Mouse (Mus musculus) ES-Bruce4 (cell line): ENCODE measurements around the gene Ufc1. TPM values are rescaled to one million over a fixed set of nuclear protein-coding genes. Genes with fewer than 3 reads are reported as not detected.
A peak's percentile ranks its signal among the peaks of the same experiment; 100 is the strongest.

Source experiments
- H3K27ac ChIP-seq: 2 replicates; pipeline ENCODE4 v1.5.1; 2012; ENCODE audit warnings: low read length, inconsistent platforms; ENCODE audit not compliant: insufficient read depth
- H3K27me3 ChIP-seq: 2 replicates; pipeline ENCODE4 v1.6.1; 2012; ENCODE audit warnings: mild to moderate bottlenecking, low read length, inconsistent platforms; ENCODE audit not compliant: control insufficient read depth, poor library complexity, insufficient read depth, severe bottlenecking
- H3K36me3 ChIP-seq: 2 replicates; pipeline ENCODE4 v1.6.1; 2012; ENCODE audit warnings: inconsistent platforms, mild to moderate bottlenecking, low read length, moderate library complexity; ENCODE audit not compliant: control insufficient read depth, poor library complexity, insufficient read depth, severe bottlenecking
- H3K4me1 ChIP-seq: one replicate; pipeline ENCODE4 v1.8.1; 2011; ENCODE audit warnings: low read length; ENCODE audit not compliant: control insufficient read depth, insufficient read depth
- H3K4me3 ChIP-seq: 2 replicates; pipeline ENCODE4 v1.5.1; 2011; ENCODE audit warnings: low read depth, mild to moderate bottlenecking, low read length
- H3K9ac ChIP-seq: 2 replicates; pipeline ENCODE4 v1.6.1; 2012; ENCODE audit warnings: low read depth, mild to moderate bottlenecking, inconsistent platforms; ENCODE audit not compliant: poor library complexity, severe bottlenecking
- H3K9me3 ChIP-seq: replicated peaks from 2 replicates; pipeline ENCODE4 v1.6.1; 2012; ENCODE audit warnings: mild to moderate bottlenecking, low read length, inconsistent platforms; ENCODE audit not compliant: control insufficient read depth, poor library complexity, insufficient read depth, severe bottlenecking
- CTCF ChIP-seq: IDR thresholded peaks from one replicate; pipeline ENCODE4 v1.8.1; 2011; ENCODE audit warnings: low read depth, low read length
- EP300 ChIP-seq: IDR thresholded peaks from 2 replicates; pipeline ENCODE4 v1.6.1; 2011; ENCODE audit warnings: low read depth, low read length; ENCODE audit not compliant: insufficient read depth
- POLR2A ChIP-seq: IDR thresholded peaks from one replicate; pipeline ENCODE4 v1.8.1; 2011; ENCODE audit warnings: low read length; ENCODE audit not compliant: insufficient read depth
- polyA plus RNA-seq: library from polyadenylated mRNA; stranded (reverse); fragments of >200 nt; gene quantifications from 2 replicates; pipeline ENCODE4 v1.2.4, GENCODE M21; 2011; ENCODE audit warnings: low read depth; ENCODE audit not compliant: missing spikeins, insufficient read depth, insufficient read length

The Ufc1 gene
- polyA plus RNA-seq, 1 experiment: 59.8 TPM

GRCm38 (mm10) chr1:171256095-171256818, 38.6 kb downstream of the Ufc1 start:
- Histone ChIP-seq H3K4me1 (no peaks in the 10 kb centered on the region), H3K9me3 (no peaks in the 10 kb centered on the region), H3K4me3 (no peak overlapping the region), H3K9ac (no peak overlapping the region), H3K27ac (no peak overlapping the region), H3K27me3 (no peaks in the 10 kb centered on the region), H3K36me3 (no peaks in the 10 kb centered on the region)
- TF ChIP-seq CTCF: peak; percentile 2
- no peak for TF ChIP-seq EP300

DNA sequence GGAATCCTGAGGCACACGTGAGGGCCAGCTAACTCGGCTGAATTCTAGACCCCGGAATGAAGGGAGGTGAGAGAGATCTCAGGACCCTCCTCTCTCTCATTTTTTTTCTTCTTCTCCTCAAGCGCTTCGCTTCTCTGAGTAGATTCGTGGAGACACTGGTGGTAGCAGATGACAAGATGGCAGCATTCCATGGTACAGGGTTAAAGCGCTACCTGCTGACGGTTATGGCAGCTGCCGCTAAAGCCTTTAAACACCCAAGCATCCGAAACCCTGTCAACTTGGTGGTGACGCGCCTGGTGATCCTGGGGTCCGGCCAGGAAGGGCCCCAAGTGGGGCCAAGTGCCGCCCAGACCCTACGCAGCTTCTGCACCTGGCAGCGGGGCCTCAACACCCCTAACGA, 42.4 kb downstream of the Ufc1 start:
- Histone ChIP-seq H3K9me3 (no peaks in the 10 kb centered on the region), H3K36me3 (no peaks in the 10 kb centered on the region), H3K4me1 (peaks cover 8% of the 10 kb centered on the region), H3K27ac (peak overlapping the region; percentile 4; the same call in 1 of the 2 replicates), H3K4me3 (peak overlapping the region; percentile 4), H3K27me3 (no peaks in the 10 kb centered on the region), H3K9ac (peak overlapping the region; percentile 37)
- TF ChIP-seq POLR2A: no peak
- no peak for TF ChIP-seq EP300
- peak; percentile 34 for TF ChIP-seq CTCF

DNA sequence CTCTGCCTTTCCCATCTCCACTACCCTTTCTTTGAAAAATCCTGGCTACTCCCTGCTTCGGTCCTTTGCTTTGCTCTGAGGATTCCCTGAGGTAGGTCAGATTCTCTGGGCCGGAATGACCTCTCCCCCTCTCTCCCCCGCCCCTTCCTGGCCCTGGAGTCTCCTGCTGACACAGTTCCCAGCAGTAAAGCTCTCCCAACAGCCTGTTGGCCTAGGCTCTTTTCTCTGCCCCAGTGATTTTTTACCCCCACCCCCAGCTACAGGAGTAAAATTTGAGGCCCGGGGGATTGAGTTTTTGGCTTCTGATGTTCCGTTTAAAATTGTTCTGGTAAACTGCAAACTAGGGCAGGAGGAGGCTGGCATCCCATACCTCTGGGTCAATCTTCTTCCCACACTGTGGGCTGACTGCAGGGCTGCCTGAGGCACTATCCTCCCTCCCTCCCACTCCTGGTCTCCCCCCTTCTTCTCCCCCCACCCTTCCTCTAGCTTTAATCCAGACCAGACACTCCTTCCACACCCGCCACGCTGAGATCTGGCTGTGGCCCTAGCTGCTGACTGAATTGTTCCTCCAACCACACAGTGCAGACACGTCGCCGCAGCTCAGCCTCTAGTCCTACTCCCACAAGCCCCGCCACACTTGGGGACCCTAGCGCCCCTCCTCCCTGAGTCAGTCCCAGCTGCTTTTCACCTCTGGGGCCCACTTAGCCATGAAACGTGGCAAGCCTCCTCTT, 43.1 kb downstream of the Ufc1 start:
- Histone ChIP-seq H3K27ac (peak overlapping the region; percentile 4; the same call in 1 of the 2 replicates), H3K4me1 (peaks cover 8% of the 10 kb centered on the region), H3K36me3 (no peaks in the 10 kb centered on the region), H3K27me3 (no peaks in the 10 kb centered on the region), H3K4me3 (peak overlapping the region; percentile 62), H3K9me3 (no peaks in the 10 kb centered on the region), H3K9ac (peak overlapping the region; percentile 37)
- no peak for TF ChIP-seq POLR2A
- TF ChIP-seq EP300: no peak
- no peak for TF ChIP-seq CTCF

DNA sequence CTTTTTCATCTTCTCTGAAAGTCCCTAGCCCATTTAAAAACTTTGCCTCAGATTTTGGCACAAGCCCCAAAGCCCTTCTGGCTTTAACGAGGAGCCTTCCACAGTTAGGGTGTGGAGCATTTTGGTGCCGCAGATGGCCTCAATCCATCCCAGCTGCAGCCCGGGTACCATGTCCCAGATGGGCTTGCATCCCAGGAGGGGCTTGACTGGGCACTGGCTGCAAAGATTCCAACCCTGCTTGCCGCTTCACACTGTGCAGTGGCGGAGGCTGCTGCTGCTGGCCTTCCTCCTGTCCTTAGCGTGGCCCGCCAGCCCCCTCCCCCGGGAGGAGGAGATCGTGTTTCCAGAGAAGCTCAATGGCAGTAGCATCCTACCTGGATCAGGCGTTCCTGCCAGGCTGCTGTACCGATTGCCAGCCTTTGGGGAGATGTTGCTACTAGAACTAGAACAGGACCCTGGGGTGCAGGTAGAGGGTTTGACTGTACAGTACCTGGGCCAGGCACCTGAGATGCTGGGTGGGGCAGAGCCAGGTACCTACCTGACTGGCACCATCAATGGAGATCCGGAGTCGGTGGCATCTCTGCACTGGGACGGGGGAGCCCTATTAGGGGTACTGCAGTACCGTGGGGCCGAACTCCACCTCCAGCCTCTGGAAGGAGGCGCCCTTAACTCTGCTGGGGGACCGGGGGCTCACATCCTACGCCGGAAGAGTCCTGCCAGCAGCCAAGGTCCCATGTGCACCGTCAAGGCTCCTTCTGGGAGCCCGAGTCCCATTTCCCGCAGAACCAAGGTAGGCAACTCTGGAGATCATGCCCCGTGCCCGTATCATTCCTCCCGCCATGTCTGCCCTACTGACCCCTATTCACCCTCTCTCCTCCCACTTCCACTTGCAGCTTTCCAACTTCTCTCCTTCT, 43.9 kb downstream of the Ufc1 start, which contains the start of gene Ndufs2:
Gene Ndufs2, minus strand, starts transcription at position 709 of the 914 bp plus-strand sequence.
- no peaks in the 10 kb centered on the region for H3K27me3 ChIP-seq
- H3K36me3 ChIP-seq: no peaks in the 10 kb centered on the region
- H3K27ac ChIP-seq: peak within 1 kb of the TSS; percentile 4; the same call in 1 of the 2 replicates
- TF ChIP-seq POLR2A (no peak), EP300 (no peak), CTCF (no peak)
- H3K4me3 ChIP-seq: peak within 1 kb of the TSS; percentile 62
- H3K4me1 ChIP-seq: peaks cover 8% of the 10 kb centered on the region
- H3K9me3 ChIP-seq: no peaks in the 10 kb centered on the region
- H3K9ac ChIP-seq: peak within 1 kb of the TSS; percentile 37

DNA sequence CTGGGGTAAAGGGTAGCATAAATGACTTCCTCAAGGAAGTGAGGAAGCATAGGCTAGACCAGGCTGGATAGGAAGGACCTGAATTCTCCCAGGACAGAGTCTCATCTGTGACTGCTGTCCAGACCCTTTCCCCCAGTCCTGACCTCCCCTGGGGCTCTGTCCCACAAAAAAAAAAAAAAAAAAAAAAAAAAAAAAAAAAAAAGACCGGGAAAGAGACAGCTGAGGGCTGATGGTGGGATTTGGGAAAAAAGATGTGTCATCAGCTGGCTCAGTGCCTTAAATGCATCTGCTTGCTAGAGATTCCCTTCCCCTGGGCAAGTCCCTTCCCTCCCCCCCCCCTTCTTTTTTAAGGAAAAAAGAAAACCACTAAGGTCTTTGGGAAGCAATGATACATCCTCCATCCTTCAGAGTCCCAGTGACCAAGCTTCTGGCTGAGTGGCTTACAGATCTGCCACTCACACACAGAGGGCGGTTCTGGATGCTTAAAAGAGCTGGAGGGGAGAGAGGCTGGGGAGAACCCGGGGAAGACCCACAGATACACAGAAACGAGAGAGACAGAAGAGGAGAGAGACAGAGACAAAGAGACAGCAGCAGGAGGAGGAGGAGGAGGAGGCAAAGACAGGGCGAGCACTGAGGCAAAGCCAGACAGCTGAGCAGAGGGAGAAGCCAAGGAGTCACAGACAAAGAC, 44.8 kb downstream of the Ufc1 start, which contains the start of gene Adamts4:
Gene Adamts4, plus strand, starts transcription at position 509 of the 688 bp plus-strand sequence.
- peaks cover 8% of the 10 kb centered on the region for H3K4me1 ChIP-seq
- H3K27me3 ChIP-seq: no peaks in the 10 kb centered on the region
- peak within 1 kb of the TSS; percentile 37 for H3K9ac ChIP-seq
- no peaks in the 10 kb centered on the region for H3K9me3 ChIP-seq
- no peak for TF ChIP-seq POLR2A
- TF ChIP-seq CTCF: no peak
- TF ChIP-seq EP300: no peak
- peaks cover 4% of the 10 kb centered on the region; the same call in 1 of the 2 replicates for H3K36me3 ChIP-seq
- no peak within 1 kb of the TSS; the same call in 1 of the 2 replicates for H3K27ac ChIP-seq
- peak within 1 kb of the TSS; percentile 62 for H3K4me3 ChIP-seq
